Mouse (Mus musculus) hindbrain, postnatal 0 days (tissue): ENCODE measurements around the gene Il25. TPM values are rescaled to one million over a fixed set of nuclear protein-coding genes. Genes with fewer than 3 reads are reported as not detected.

ENCODE experiments used
- ATAC-seq: fragments of 200-750 bp; cut with Nextera tagmentation; 2 replicates; pipeline ENCODE4 v1.8.0; 2017; ENCODE audit warnings: mild to moderate bottlenecking, moderate TSS enrichment, moderate library complexity
- DNase-seq: peaks from one replicate; pipeline ENCODE4 v3.0.0-alpha.2; 2015; ENCODE audit warnings: low spot score
- H3K27ac ChIP-seq: fragments of 300-500 bp; sonication (generic); 2 replicates; pipeline ENCODE4 v1.5.1; 2014; ENCODE audit warnings: mild to moderate bottlenecking
- H3K27me3 ChIP-seq: fragments of 300-500 bp; sonication (generic); 2 replicates; pipeline ENCODE4 v1.6.1; 2014; ENCODE audit warnings: low read length, mixed read lengths; ENCODE audit not compliant: insufficient read depth
- H3K36me3 ChIP-seq: fragments of 300-500 bp; sonication (generic); 2 replicates; pipeline ENCODE4 v1.6.1; 2014; ENCODE audit warnings: low read length, mixed read lengths; ENCODE audit not compliant: insufficient read depth
- H3K4me1 ChIP-seq: fragments of 300-500 bp; sonication (generic); 2 replicates; pipeline ENCODE4 v1.6.1; 2014; ENCODE audit warnings: antibody characterized with exemption, low read length, mixed read lengths; ENCODE audit not compliant: insufficient read depth
- H3K4me2 ChIP-seq: fragments of 300-500 bp; sonication (generic); 2 replicates; pipeline ENCODE4 v1.6.1; 2014; ENCODE audit warnings: low read depth, mild to moderate bottlenecking, low read length, moderate library complexity, mixed read lengths
- H3K4me3 ChIP-seq: fragments of 300-500 bp; sonication (generic); 2 replicates; pipeline ENCODE4 v1.5.1; 2014; ENCODE audit warnings: low read length
- H3K9ac ChIP-seq: fragments of 300-500 bp; sonication (generic); replicated peaks from 2 replicates; pipeline ENCODE4 v1.6.1; 2014; ENCODE audit warnings: mild to moderate bottlenecking, low read length, moderate library complexity, mixed read lengths
- H3K9me3 ChIP-seq: fragments of 300-500 bp; sonication (generic); 2 replicates; pipeline ENCODE4 v1.6.1; 2016; ENCODE audit warnings: low read length, mixed read lengths
- CTCF ChIP-seq: IDR thresholded peaks from 2 replicates; pipeline ENCODE4 v1.5.1; 2016; ENCODE audit warnings: antibody characterized with exemption, control low read depth, low read depth
- WGBS: fragments of 180-500 bp; shearing (Covaris S2); extraction: QIAGEN DNeasy Blood & Tissue Kit; methylation state at CpG from one replicate; pipeline ENCODE4 v1.1.7; 2014; 5-methylcytosine and 5-hydroxymethylcytosine counted together
- polyA plus RNA-seq: library from polyadenylated mRNA; unstranded; fragments of >200 nt; fragmentation: Nextera tagmentation; extraction: Ambion mirVana; gene quantifications from 2 replicates; pipeline ENCODE4 v1.2.1, GENCODE M21; 2015
- total RNA-seq: library from RNA; depleted of rRNA; stranded (reverse); fragments of >200 nt; gene quantifications from 2 replicates; pipeline ENCODE4 v1.2.3, GENCODE M21; 2014

Il25 gene
- total and polyA plus RNA-seq, 2 experiments from 2014 or later = 0.95 TPM; not detected in 1

GRCm38 (mm10) chr14:54926401-54927158 lies 5.9 kb upstream of the Il25 start:
- Histone ChIP-seq H3K9me3 (no peaks in the 10 kb centered on the region), H3K27ac (peak overlapping the region; percentile 95), H3K36me3 (no peaks in the 10 kb centered on the region), H3K9ac (peak overlapping the region; percentile 78), H3K27me3 (no peaks in the 10 kb centered on the region), H3K4me3 (peak overlapping the region; percentile 53), H3K4me2 (peak overlapping the region; percentile 98), H3K4me1 (peaks cover 22% of the 10 kb centered on the region; the same call in 1 of the 2 replicates)
- peak; percentile 81 for ATAC-seq
- WGBS = under 1% methylated on average over 41 of the region's 58 CpGs
- DNase-seq = peak; percentile 79
- no peak for TF ChIP-seq CTCF

GRCm38 (mm10) chr14:54927296-54927695 lies 5.2 kb upstream of the Il25 start:
- Histone ChIP-seq H3K27ac (peak overlapping the region; percentile 95), H3K4me1 (peaks cover 22% of the 10 kb centered on the region; the same call in 1 of the 2 replicates), H3K4me3 (no peak overlapping the region), H3K9ac (peak overlapping the region; percentile 78; the same call in 1 of the 2 replicates), H3K4me2 (peak overlapping the region; percentile 98), H3K9me3 (no peaks in the 10 kb centered on the region), H3K27me3 (no peaks in the 10 kb centered on the region), H3K36me3 (no peaks in the 10 kb centered on the region)
- ATAC-seq (no peak), DNase-seq (no peak)
- 27% methylated on average over 7 of the region's 7 CpGs for WGBS
- no peak for TF ChIP-seq CTCF

- 65% methylated on average over 5 of the region's 5 CpGs for WGBS
- Histone ChIP-seq H3K27me3 (no peaks in the 10 kb centered on the region), H3K4me2 (no peak overlapping the region), H3K9ac (no peak overlapping the region), H3K36me3 (no peaks in the 10 kb centered on the region), H3K9me3 (no peaks in the 10 kb centered on the region), H3K4me3 (no peak overlapping the region), H3K4me1 (peaks cover 27% of the 10 kb centered on the region; the same call in 1 of the 2 replicates), H3K27ac (no peak overlapping the region)
- TF ChIP-seq CTCF = no peak
- no peak for ATAC-seq
- no peak for DNase-seq
Measured at GRCm38 (mm10) chr14:54929801-54930200, 2.7 kb upstream of the Il25 start.

GRCm38 (mm10) chr14:54930431-54930830 lies 2.1 kb upstream of the Il25 start:
- Histone ChIP-seq H3K4me2 (no peak overlapping the region), H3K27ac (no peak overlapping the region), H3K9ac (no peak overlapping the region), H3K36me3 (no peaks in the 10 kb centered on the region), H3K4me1 (peaks cover 26% of the 10 kb centered on the region; the same call in 1 of the 2 replicates), H3K27me3 (no peaks in the 10 kb centered on the region), H3K9me3 (no peaks in the 10 kb centered on the region), H3K4me3 (no peak overlapping the region)
- WGBS = 10% methylated on average over 2 of the region's 2 CpGs
- DNase-seq (peak; percentile 55), ATAC-seq (no peak)
- TF ChIP-seq CTCF = no peak

- peak; percentile 83 for DNase-seq
- TF ChIP-seq CTCF = peak; percentile 60
- no peaks in the 10 kb centered on the region for H3K9me3 ChIP-seq
- H3K27ac ChIP-seq = peak within 1 kb of the TSS; percentile 85
- peaks cover 6% of the 10 kb centered on the region; the same call in 1 of the 2 replicates for H3K4me1 ChIP-seq
- no peaks in the 10 kb centered on the region for H3K36me3 ChIP-seq
- 16% methylated on average over 8 of the region's 8 CpGs for WGBS
- H3K4me3 ChIP-seq = no peak within 1 kb of the TSS
- no peaks in the 10 kb centered on the region for H3K27me3 ChIP-seq
- peak within 1 kb of the TSS; percentile 43 for H3K9ac ChIP-seq
- peak; percentile 93 for ATAC-seq
- peak within 1 kb of the TSS; percentile 31; the same call in 1 of the 2 replicates for H3K4me2 ChIP-seq
Measured at GRCm38 (mm10) chr14:54935904-54936830, 3.7 kb downstream of the Il25 start, which contains the start of gene Cmtm5. Cmtm5 (plus strand) TSS chr14:54936261.

- Histone ChIP-seq H3K27me3 (no peaks in the 10 kb centered on the region), H3K4me1 (peaks cover 6% of the 10 kb centered on the region; the same call in 1 of the 2 replicates), H3K9ac (peak overlapping the region; percentile 43; the same call in 1 of the 2 replicates), H3K36me3 (no peaks in the 10 kb centered on the region), H3K4me2 (peak overlapping the region; percentile 31; the same call in 1 of the 2 replicates), H3K27ac (peak overlapping the region; percentile 85), H3K9me3 (no peaks in the 10 kb centered on the region), H3K4me3 (no peak overlapping the region)
- ATAC-seq (no peak), DNase-seq (no peak)
- WGBS = 44% methylated on average over 6 of the region's 6 CpGs
- no peak for TF ChIP-seq CTCF
Measured at GRCm38 (mm10) chr14:54936831-54937160, 4.3 kb downstream of the Il25 start.
